Mouse (Mus musculus) liver, embryonic 13.5 days (tissue): ENCODE data around the gene 9230102O04Rik. TPM values are rescaled to one million over a fixed set of nuclear protein-coding genes. Genes with fewer than 3 reads are reported as not detected.

Experiments used
- ATAC-seq: fragments of 200-750 bp; cut with Nextera tagmentation; 2 replicates; pipeline ENCODE4 v1.8.0; 2017; ENCODE audit warnings: low read depth, mild to moderate bottlenecking, moderate number of reproducible peaks, moderate library complexity
- DNase-seq: peaks from one replicate; pipeline ENCODE4 v3.0.0; 2022
- H3K27ac ChIP-seq: fragments of 300-500 bp; sonication (generic); 2 replicates; pipeline ENCODE4 v1.5.1; 2015; ENCODE audit warnings: moderate library complexity, mild to moderate bottlenecking, inconsistent platforms
- H3K27me3 ChIP-seq: fragments of 300-500 bp; sonication (generic); 2 replicates; pipeline ENCODE4 v1.6.1; 2015; ENCODE audit warnings: mild to moderate bottlenecking, inconsistent platforms
- H3K36me3 ChIP-seq: fragments of 300-500 bp; sonication (generic); 2 replicates; pipeline ENCODE4 v1.6.1; 2015; ENCODE audit warnings: mild to moderate bottlenecking, inconsistent platforms
- H3K4me1 ChIP-seq: fragments of 300-500 bp; sonication (generic); replicated peaks from 2 replicates; pipeline ENCODE4 v1.6.1; 2015; ENCODE audit warnings: inconsistent platforms
- H3K4me2 ChIP-seq: fragments of 300-500 bp; sonication (generic); 2 replicates; pipeline ENCODE4 v1.6.1; 2015; ENCODE audit warnings: inconsistent platforms, mild to moderate bottlenecking, moderate library complexity
- H3K4me3 ChIP-seq: fragments of 300-500 bp; sonication (generic); replicated peaks from 2 replicates; pipeline ENCODE4 v1.5.1; 2015; ENCODE audit warnings: mild to moderate bottlenecking, inconsistent platforms
- H3K9ac ChIP-seq: fragments of 300-500 bp; sonication (generic); 2 replicates; pipeline ENCODE4 v1.6.1; 2015; ENCODE audit warnings: mild to moderate bottlenecking, inconsistent platforms
- H3K9me3 ChIP-seq: fragments of 300-500 bp; sonication (generic); replicated peaks from 2 replicates; pipeline ENCODE4 v1.6.1; 2016; ENCODE audit warnings: inconsistent platforms
- WGBS: fragments of 180-500 bp; shearing (Covaris S2); methylation state at CpG from one replicate; pipeline ENCODE4 v1.1.7; 2015; ENCODE audit not compliant: insufficient replicate concordance; 5-methylcytosine and 5-hydroxymethylcytosine counted together
- polyA plus RNA-seq: library from polyadenylated mRNA; unstranded; fragments of >200 nt; fragmentation: Nextera tagmentation; extraction: Ambion mirVana; gene quantifications from 2 replicates; pipeline ENCODE4 v1.2.1, GENCODE M21; 2015

The 9230102O04Rik gene
- polyA plus RNA-seq, 1 experiment from 2014 or later: not detected

DNA sequence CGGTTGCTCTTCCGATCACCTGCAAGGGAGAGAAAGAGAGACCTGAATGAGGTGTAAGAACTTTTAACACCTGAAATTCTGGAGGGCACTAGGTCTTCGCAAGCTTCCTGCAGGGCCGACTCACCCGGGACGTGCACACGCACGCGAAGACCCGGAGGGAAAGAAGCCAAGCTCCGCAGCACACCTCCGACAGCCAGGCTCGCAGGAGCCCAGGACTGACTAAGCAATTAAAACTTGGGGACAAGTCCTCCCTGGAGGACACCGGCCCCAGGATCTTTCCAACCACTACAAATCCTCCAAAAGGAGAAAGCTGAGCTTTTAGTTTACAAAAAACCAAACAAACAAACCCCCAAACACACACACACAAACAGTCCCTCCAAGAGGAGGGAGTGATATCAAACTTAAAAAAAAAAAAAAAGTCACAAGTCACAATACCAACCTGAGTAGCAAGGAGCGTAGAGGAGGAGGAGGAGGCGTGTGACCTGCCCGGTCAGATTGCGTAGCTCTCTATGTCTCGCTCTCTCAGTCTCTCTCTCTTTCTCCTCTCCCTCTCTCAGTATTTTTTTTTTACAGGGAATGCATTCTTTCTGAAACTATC lies 11.3 kb downstream of the 9230102O04Rik start:
- Histone ChIP-seq H3K9ac (peak overlapping the region; percentile 49; the same call in 1 of the 2 replicates), H3K27me3 (peaks cover 100% of the 10 kb centered on the region), H3K4me1 (peaks cover 32% of the 10 kb centered on the region), H3K9me3 (no peaks in the 10 kb centered on the region), H3K4me2 (peak overlapping the region; percentile 74), H3K36me3 (no peaks in the 10 kb centered on the region), H3K27ac (no peak overlapping the region), H3K4me3 (peak overlapping the region; percentile 58)
- ATAC-seq: no peak
- WGBS: 1% methylated on average over 19 of the region's 19 CpGs
- DNase-seq: no peak

DNA sequence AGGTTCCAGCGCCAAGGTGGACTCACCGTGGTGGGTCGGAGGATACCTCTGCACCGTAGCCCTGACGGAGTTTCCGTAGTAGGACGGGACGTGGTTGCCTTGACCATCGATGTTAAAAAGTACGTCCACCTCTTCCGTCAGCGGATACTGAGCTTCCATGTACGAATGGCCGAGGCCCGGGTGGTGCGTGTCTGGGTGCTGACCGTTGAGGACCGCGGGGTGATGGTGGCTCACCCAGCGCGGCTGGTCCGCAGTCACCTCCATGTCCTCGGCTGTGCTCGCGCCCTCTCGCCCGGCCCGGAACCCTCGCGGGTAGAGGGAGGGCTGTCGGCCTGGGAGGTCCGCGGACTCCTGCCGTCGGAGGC lies 12.0 kb downstream of the 9230102O04Rik start:
- Histone ChIP-seq H3K4me2 (peak overlapping the region; percentile 74), H3K27me3 (peaks cover 100% of the 10 kb centered on the region), H3K4me1 (peaks cover 32% of the 10 kb centered on the region), H3K27ac (no peak overlapping the region), H3K36me3 (no peaks in the 10 kb centered on the region), H3K4me3 (peak overlapping the region; percentile 58), H3K9me3 (no peaks in the 10 kb centered on the region), H3K9ac (peak overlapping the region; percentile 43)
- DNase-seq: no peak
- under 1% methylated on average over 35 of the region's 35 CpGs for WGBS
- no peak for ATAC-seq

DNA sequence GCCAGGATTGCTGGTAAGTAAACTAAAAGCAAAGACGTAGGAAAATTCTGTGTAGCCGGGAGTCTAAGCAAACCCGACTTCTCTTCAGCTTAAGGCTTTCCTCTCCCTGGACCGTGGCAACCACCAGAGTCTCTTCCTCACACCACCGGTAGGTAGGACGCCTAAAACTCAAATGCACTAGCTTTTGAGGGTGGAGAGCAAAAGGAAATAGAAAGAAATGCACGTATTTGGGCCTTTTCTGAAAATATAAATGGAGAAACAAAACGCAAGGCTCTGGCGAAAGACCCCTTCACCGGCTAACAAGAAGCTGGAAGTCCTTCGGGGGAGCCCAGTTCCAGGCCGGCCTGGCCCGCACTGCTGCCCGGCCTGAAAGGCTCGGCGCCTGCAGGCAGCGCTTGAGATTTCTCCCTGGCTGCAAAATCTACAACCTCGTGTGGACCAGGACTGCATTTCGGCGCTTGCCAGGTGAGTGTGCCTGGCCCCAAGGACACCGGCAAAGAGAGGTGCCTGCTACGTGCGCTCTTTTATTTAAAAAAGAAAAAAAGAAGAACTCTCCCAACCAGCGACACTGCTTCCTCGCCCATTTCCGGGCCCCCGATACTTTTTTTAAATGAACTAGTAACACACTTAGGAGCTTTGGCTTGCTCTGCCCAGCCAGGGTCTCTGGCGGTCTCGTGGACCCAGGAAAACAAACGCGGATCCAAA lies 12.6 kb downstream of the 9230102O04Rik start:
- Histone ChIP-seq H3K4me2 (peak overlapping the region; percentile 74), H3K9ac (peak overlapping the region; percentile 43), H3K27ac (no peak overlapping the region), H3K9me3 (no peaks in the 10 kb centered on the region), H3K36me3 (no peaks in the 10 kb centered on the region), H3K27me3 (peaks cover 100% of the 10 kb centered on the region), H3K4me1 (peaks cover 32% of the 10 kb centered on the region), H3K4me3 (peak overlapping the region; percentile 58)
- 3% methylated on average over 31 of the region's 31 CpGs for WGBS
- no peak for DNase-seq
- ATAC-seq: no peak

DNA sequence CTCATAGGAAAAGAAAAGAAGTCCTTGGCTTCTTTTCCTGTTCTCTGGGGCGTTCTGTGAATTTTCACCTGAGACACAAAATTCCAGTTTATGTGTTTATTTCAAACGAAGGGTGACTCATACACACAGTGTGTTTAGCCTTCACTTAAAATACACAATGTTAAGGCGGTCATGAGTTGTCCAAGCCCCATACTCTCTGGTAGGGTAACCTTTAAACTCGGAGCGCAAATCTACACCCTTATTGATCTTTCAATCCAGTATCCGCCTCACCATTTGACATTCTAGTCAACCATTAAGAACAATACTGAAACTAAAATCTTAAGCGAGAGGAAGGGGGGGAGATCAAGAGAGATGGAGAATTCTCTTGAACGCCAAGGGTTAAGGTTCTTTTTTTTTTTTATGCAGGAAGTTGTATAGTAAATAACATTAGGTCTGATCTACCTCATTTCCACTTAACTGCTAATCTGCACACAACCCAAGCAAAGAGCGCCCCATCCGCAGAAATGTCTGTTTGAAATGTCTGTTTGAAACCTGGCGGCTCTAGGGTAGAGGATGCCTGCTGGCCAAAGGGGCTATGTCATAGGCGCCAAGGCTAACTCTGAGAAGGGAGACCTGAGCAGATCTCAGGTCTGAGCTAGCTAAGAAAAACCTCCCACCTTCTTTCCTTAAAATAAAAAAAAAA lies 13.5 kb downstream of the 9230102O04Rik start:
- no peaks in the 10 kb centered on the region for H3K36me3 ChIP-seq
- H3K27ac ChIP-seq: no peak overlapping the region
- peaks cover 31% of the 10 kb centered on the region for H3K4me1 ChIP-seq
- 49% methylated on average over 12 of the region's 12 CpGs for WGBS
- no peaks in the 10 kb centered on the region for H3K9me3 ChIP-seq
- H3K4me2 ChIP-seq: peak overlapping the region; percentile 74
- peaks cover 100% of the 10 kb centered on the region for H3K27me3 ChIP-seq
- no peak for DNase-seq
- ATAC-seq: no peak
- H3K9ac ChIP-seq: no peak overlapping the region
- H3K4me3 ChIP-seq: 0 out of 2 replicates have a peak overlapping the region, but pooled peaks have one; percentile 58

DNA sequence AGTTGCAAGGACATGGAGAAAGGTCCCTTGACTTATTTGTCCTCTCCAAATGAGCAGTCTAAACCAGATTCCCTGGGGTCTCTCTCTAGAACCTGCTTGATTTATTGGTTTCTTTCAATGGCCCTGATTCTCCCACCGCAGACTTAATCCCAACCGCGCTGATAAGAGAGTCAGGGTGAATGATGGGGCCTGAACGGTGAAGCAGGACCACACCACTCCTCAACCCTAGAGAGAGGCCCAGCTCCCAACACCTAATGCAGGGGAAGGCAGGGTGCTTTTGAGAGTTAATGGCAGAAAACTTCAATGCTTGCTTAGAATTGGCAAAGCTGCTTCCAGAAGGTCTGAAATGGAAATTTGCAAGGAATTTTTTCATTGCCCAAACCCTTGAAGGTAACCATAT lies 14.1 kb downstream of the 9230102O04Rik start:
- Histone ChIP-seq H3K4me1 (peaks cover 30% of the 10 kb centered on the region), H3K9ac (no peak overlapping the region), H3K4me3 (no peak overlapping the region), H3K27ac (no peak overlapping the region), H3K36me3 (no peaks in the 10 kb centered on the region), H3K9me3 (no peaks in the 10 kb centered on the region), H3K27me3 (peaks cover 97% of the 10 kb centered on the region), H3K4me2 (peak overlapping the region; percentile 21)
- WGBS: 30% methylated on average over 4 of the region's 4 CpGs
- ATAC-seq (no peak), DNase-seq (no peak)

DNA sequence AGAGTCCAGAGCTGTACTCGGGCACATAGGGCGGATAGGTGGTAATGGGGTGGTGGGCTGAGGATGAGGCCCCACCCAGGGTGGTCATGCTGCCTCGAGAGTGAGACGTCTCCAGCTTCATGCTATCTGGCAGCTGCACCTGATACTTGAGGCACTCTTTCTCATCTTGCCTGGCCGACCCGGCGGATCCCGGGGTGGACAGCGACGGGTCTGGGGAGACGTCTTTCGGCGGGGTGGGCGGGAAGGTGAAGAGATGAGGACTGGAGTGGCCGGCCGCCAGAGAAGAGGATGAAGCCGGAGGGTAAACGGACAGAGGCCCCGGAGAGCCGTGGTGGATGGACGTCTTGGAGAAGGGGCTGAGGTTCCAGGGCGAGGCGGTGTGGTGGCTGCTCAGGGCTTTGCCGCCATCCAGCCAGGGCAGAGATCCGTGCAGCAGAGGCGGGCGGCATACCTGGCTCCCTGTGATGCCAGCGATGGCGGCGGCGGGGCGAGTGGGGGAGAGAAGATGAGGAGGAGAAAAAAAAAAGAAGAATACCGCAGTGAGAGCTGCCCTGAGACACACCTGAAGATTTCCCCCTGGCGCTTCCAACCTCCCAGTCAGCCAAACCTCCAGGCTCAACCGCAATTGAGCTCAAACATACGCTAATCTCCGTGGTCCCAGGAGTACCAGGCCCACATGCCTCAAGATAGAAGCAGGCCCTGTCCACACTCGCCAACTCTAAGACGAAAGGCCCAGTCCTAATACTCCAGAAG lies 14.7 kb downstream of the 9230102O04Rik start:
- Histone ChIP-seq H3K9ac (no peak overlapping the region), H3K4me1 (peaks cover 25% of the 10 kb centered on the region), H3K9me3 (no peaks in the 10 kb centered on the region), H3K36me3 (no peaks in the 10 kb centered on the region), H3K4me3 (no peak overlapping the region), H3K27me3 (peaks cover 97% of the 10 kb centered on the region), H3K4me2 (peak overlapping the region; percentile 21), H3K27ac (no peak overlapping the region)
- 41% methylated on average over 39 of the region's 39 CpGs for WGBS
- DNase-seq: no peak
- ATAC-seq: no peak

DNA sequence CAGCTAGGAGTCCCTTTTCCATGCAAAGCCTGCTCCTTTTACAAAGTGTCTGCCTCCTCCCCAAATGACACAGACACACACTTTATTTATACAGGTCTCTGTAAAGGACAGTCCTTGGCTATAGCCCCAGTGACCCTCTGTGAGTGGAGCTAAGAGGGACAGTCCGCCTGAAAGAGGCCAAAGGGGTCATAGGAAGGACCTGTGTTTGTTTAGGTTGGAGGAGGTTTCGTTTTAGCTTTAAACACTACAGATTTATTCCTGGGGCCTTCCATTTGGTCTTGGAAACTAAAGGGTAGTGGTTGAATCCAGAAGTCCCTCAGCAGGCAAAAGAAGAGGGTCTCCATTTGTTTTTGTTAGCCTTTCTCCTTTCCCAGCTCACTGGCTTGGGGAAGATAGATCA lies 15.6 kb downstream of the 9230102O04Rik start:
- Histone ChIP-seq H3K27me3 (peaks cover 92% of the 10 kb centered on the region), H3K4me1 (peaks cover 25% of the 10 kb centered on the region), H3K9ac (no peak overlapping the region), H3K4me2 (peak overlapping the region; percentile 21; the same call in 1 of the 2 replicates), H3K27ac (no peak overlapping the region), H3K9me3 (no peaks in the 10 kb centered on the region), H3K36me3 (no peaks in the 10 kb centered on the region), H3K4me3 (no peak overlapping the region)
- 37% methylated on average over 2 of the region's 2 CpGs for WGBS
- DNase-seq: no peak
- no peak for ATAC-seq

DNA sequence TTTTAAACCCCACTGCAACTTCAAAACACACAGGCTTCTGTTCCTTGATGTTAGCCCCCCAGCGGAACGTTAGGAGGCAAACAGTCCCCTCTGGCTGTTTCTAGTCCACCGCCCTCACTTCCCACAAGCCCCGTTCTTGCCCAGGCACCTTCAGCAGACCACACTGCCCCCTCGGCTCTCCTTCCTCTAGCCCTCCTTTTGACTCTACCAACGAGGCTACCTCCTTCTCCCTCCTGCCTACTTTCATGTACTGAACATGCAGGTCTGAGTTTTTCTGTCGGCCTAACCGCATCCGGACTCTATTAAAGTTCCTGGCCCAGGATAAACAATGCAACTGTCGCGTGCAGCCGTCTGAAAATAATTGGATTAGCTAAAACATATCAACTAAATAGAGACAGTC lies 16.7 kb downstream of the 9230102O04Rik start:
- H3K36me3 ChIP-seq: no peaks in the 10 kb centered on the region
- no peak overlapping the region for H3K9ac ChIP-seq
- peaks cover 18% of the 10 kb centered on the region for H3K4me1 ChIP-seq
- H3K27ac ChIP-seq: no peak overlapping the region
- no peaks in the 10 kb centered on the region for H3K9me3 ChIP-seq
- DNase-seq (no peak), ATAC-seq (no peak)
- peaks cover 87% of the 10 kb centered on the region for H3K27me3 ChIP-seq
- no peak overlapping the region for H3K4me3 ChIP-seq
- 0 out of 2 replicates have a peak overlapping the region, but pooled peaks have one; percentile 3 for H3K4me2 ChIP-seq
- WGBS: 21% methylated on average over 12 of the region's 12 CpGs

DNA sequence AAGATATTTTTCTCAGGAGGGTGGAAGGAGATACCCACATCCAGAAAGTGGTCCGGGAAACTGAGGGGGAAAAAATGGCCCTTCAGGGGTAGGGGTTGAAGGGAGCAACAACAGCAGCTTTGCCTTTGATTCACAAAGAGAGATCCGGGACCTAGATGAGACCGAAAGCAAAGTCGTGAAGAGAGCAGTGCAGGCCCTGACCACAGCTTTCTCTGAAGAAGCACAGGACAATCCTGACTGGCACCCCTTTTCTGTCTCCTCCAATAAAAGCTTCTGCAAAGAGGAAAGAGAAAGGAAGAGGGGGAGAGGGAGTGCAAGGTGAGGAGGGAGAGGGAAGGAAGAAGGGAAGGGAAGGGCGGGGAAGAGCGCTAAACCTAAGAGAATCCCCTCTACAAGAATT lies 17.5 kb downstream of the 9230102O04Rik start:
- H3K4me1 ChIP-seq: peaks cover 10% of the 10 kb centered on the region
- H3K36me3 ChIP-seq: no peaks in the 10 kb centered on the region
- H3K27ac ChIP-seq: no peak overlapping the region
- H3K4me3 ChIP-seq: no peak overlapping the region
- DNase-seq (no peak), ATAC-seq (no peak)
- peaks cover 79% of the 10 kb centered on the region for H3K27me3 ChIP-seq
- H3K9ac ChIP-seq: no peak overlapping the region
- H3K9me3 ChIP-seq: no peaks in the 10 kb centered on the region
- 29% methylated on average over 6 of the region's 6 CpGs for WGBS
- no peak overlapping the region for H3K4me2 ChIP-seq

DNA sequence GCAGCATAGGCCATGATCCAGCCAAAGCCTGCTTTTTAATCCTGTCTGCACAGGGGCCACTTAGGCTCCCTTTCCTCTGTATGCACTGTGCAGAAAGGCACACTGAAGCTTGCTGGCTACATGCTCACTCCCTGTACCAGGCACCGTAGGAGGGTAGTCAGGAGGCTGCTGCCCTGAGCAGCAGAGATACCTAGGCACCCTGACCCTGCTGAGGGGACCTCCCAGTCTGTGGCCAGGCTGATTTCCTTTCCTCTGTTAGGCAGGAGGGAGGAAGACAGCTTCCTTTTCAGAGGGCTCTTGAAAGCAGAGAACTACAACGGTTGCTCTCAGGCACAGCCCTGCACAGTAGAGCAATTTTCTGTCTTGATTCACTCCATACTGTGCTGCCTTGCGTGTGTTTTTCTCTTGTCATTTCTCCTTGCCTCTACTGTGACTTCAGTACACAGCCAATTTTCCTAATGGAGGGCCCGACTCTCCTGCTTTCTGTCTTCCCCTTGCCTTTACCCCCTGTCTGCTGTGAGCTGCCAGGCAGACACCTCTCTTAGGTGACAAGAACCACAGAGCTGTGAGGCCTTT lies 18.1 kb downstream of the 9230102O04Rik start:
- 19% methylated on average over 4 of the region's 4 CpGs for WGBS

More for the DNA sequence above, 18.1 kb downstream of the 9230102O04Rik start:
- no peaks in the 10 kb centered on the region for H3K36me3 ChIP-seq
- H3K4me2 ChIP-seq: no peak overlapping the region
- H3K27me3 ChIP-seq: peaks cover 73% of the 10 kb centered on the region
- H3K9me3 ChIP-seq: no peaks in the 10 kb centered on the region
- DNase-seq: no peak
- H3K4me3 ChIP-seq: no peak overlapping the region
- no peak overlapping the region for H3K27ac ChIP-seq
- H3K9ac ChIP-seq: no peak overlapping the region
- ATAC-seq: peak; percentile 59; the same call in 1 of the 2 replicates
- H3K4me1 ChIP-seq: peaks cover 9% of the 10 kb centered on the region
